Mouse (Mus musculus) kidney, postnatal 4 days (tissue): ENCODE measurements at regions not wholly inside any gene's neighbourhood (a gene's known extent, or its start where the extent isn't known, plus 50 kb on each side); places are given as distances from the start of the nearest gene placed in this dataset.

Experiments used
- DNase-seq, 2 experiments: peaks; one replicate each; pipeline ENCODE4 v3.0.0; 2021; ENCODE audit warnings: mixed read lengths in 2 of 2

GRCm38 (mm10) chr2:21129621-21130020 is 75.5 kb downstream of the Enkur start:
- DNase-seq, result no peak

- DNase-seq, result no peak
Measured at GRCm38 (mm10) chr2:21126531-21126930, 78.6 kb downstream of the Enkur start.

GRCm38 (mm10) chr2:21122421-21122820 is 82.7 kb downstream of the Enkur start:
- DNase-seq, result no peak

GRCm38 (mm10) chr2:21121663-21122062 is 83.5 kb downstream of the Enkur start:
- no peak for DNase-seq

GRCm38 (mm10) chr2:21116817-21117216 is 88.3 kb downstream of the Enkur start:
- DNase-seq, result no peak

- DNase-seq, result peak; percentile 10 to 12
Measured at GRCm38 (mm10) chr2:21111527-21111926, 93.6 kb downstream of the Enkur start.

- DNase-seq, result no peak
Measured at GRCm38 (mm10) chr2:21100248-21100808, 104.8 kb downstream of the Enkur start.

- DNase-seq, result peak; percentile 28 to 59
Measured at GRCm38 (mm10) chr2:21091058-21091971, 113.8 kb downstream of the Enkur start.

GRCm38 (mm10) chr2:21085517-21085916 is 116.8 kb upstream of the Arhgap21 start:
- no peak for DNase-seq

GRCm38 (mm10) chr2:21067292-21067850 is 98.7 kb upstream of the Arhgap21 start:
- DNase-seq, result no peak

- DNase-seq, result no peak
Measured at GRCm38 (mm10) chr2:21060347-21060650, 91.6 kb upstream of the Arhgap21 start.

- DNase-seq, result no peak
Measured at GRCm38 (mm10) chr2:21059618-21060346, 91.1 kb upstream of the Arhgap21 start.

- no peak for DNase-seq
Measured at GRCm38 (mm10) chr2:21058940-21059339, 90.3 kb upstream of the Arhgap21 start.

GRCm38 (mm10) chr2:21056450-21057210 is 87.9 kb upstream of the Arhgap21 start:
- no peak for DNase-seq

GRCm38 (mm10) chr2:21055416-21055815 is 86.7 kb upstream of the Arhgap21 start:
- no peak for DNase-seq

- DNase-seq, result no peak
Measured at GRCm38 (mm10) chr2:21054325-21055082, 85.8 kb upstream of the Arhgap21 start.

GRCm38 (mm10) chr2:21053596-21053995 is 84.9 kb upstream of the Arhgap21 start:
- no peak for DNase-seq

- DNase-seq, result no peak
Measured at GRCm38 (mm10) chr2:21048996-21049395, 80.3 kb upstream of the Arhgap21 start.

- no peak for DNase-seq
Measured at GRCm38 (mm10) chr2:21048226-21048625, 79.5 kb upstream of the Arhgap21 start.

- no peak for DNase-seq
Measured at GRCm38 (mm10) chr2:21046503-21047116, 77.9 kb upstream of the Arhgap21 start.

- no peak for DNase-seq
Measured at GRCm38 (mm10) chr2:21044781-21045180, 76.1 kb upstream of the Arhgap21 start.
